Mouse (Mus musculus) forebrain, embryonic 14.5 days (tissue): ENCODE data around the gene Megf6. TPM values are rescaled to one million over a fixed set of nuclear protein-coding genes. Genes with fewer than 3 reads are reported as not detected.
A peak's percentile ranks its signal among the peaks of the same experiment; 100 is the strongest.

ENCODE experiments used
- ATAC-seq: fragments of 200-750 bp; cut with Nextera tagmentation; 2 replicates; pipeline ENCODE4 v1.8.0; 2017; ENCODE audit warnings: mild to moderate bottlenecking, moderate library complexity
- DNase-seq: peaks from one replicate; pipeline ENCODE4 v3.0.0-alpha.2; 2015; ENCODE audit warnings: low spot score
- H3K27ac ChIP-seq: fragments of 300-500 bp; sonication (generic); 2 replicates; pipeline ENCODE4 v1.5.1; 2014; ENCODE audit warnings: low read depth, mild to moderate bottlenecking, control low read depth, low read length, moderate library complexity
- H3K27me3 ChIP-seq: fragments of 300-500 bp; sonication (generic); replicated peaks from 2 replicates; pipeline ENCODE4 v1.6.1; 2014; ENCODE audit warnings: low read length, control low read depth, mixed read lengths; ENCODE audit not compliant: control insufficient read depth, insufficient read depth
- H3K36me3 ChIP-seq: fragments of 300-500 bp; sonication (generic); 2 replicates; pipeline ENCODE4 v1.6.1; 2014; ENCODE audit warnings: low read length, control low read depth; ENCODE audit not compliant: control insufficient read depth, insufficient read depth
- H3K4me1 ChIP-seq: fragments of 300-500 bp; sonication (generic); 2 replicates; pipeline ENCODE4 v1.6.1; 2014; ENCODE audit warnings: antibody characterized with exemption, low read length, control low read depth; ENCODE audit not compliant: control insufficient read depth, insufficient read depth
- H3K4me2 ChIP-seq: fragments of 300-500 bp; sonication (generic); 2 replicates; pipeline ENCODE4 v1.6.1; 2014; ENCODE audit warnings: mild to moderate bottlenecking, control low read depth, low read length
- H3K4me3 ChIP-seq: fragments of 300-500 bp; sonication (generic); 2 replicates; pipeline ENCODE4 v1.5.1; 2014; ENCODE audit warnings: low read depth, low read length, control low read depth
- H3K9ac ChIP-seq: fragments of 300-500 bp; sonication (generic); 2 replicates; pipeline ENCODE4 v1.6.1; 2014; ENCODE audit warnings: mild to moderate bottlenecking, low read length, control low read depth, moderate library complexity
- H3K9me3 ChIP-seq: fragments of 300-500 bp; sonication (generic); replicated peaks from 2 replicates; pipeline ENCODE4 v1.6.1; 2016; ENCODE audit warnings: low read length, control low read depth, mixed read lengths; ENCODE audit not compliant: control insufficient read depth
- WGBS: fragments of 180-500 bp; shearing (Covaris S2); extraction: QIAGEN DNeasy Blood & Tissue Kit; methylation state at CpG from one replicate; pipeline ENCODE4 v1.1.7; 2014; 5-methylcytosine and 5-hydroxymethylcytosine counted together
- polyA plus RNA-seq: library from polyadenylated mRNA; unstranded; fragments of >200 nt; fragmentation: Nextera tagmentation; extraction: Ambion mirVana; gene quantifications from 2 replicates; pipeline ENCODE4 v1.2.1, GENCODE M21; 2014

Megf6 gene
- polyA plus RNA-seq, 1 experiment from 2014 or later, result 4.6 TPM

GRCm38 (mm10) chr4:154154104-154154503 lies 16.4 kb upstream of the Megf6 start:
- no peak overlapping the region for H3K4me3 ChIP-seq
- ATAC-seq (no peak), DNase-seq (no peak)
- 76% methylated on average over 11 of the region's 11 CpGs for WGBS
- H3K4me1 ChIP-seq, result no peaks in the 10 kb centered on the region
- no peaks in the 10 kb centered on the region for H3K27me3 ChIP-seq
- no peak overlapping the region for H3K4me2 ChIP-seq
- H3K9ac ChIP-seq, result no peak overlapping the region
- no peaks in the 10 kb centered on the region for H3K9me3 ChIP-seq
- peaks cover 90% of the 10 kb centered on the region for H3K36me3 ChIP-seq
- no peak overlapping the region for H3K27ac ChIP-seq

- Histone ChIP-seq H3K9me3 (no peaks in the 10 kb centered on the region), H3K36me3 (peaks cover 74% of the 10 kb centered on the region), H3K27ac (no peak overlapping the region), H3K4me2 (no peak overlapping the region), H3K4me1 (0 out of 2 replicates have a peak, but pooled peaks cover 6% of the 10 kb centered on the region), H3K9ac (no peak overlapping the region), H3K27me3 (no peaks in the 10 kb centered on the region), H3K4me3 (no peak overlapping the region)
- DNase-seq (no peak), ATAC-seq (no peak)
- 81% methylated on average over 7 of the region's 7 CpGs for WGBS
Measured at GRCm38 (mm10) chr4:154156050-154156449, 14.5 kb upstream of the Megf6 start.

GRCm38 (mm10) chr4:154157970-154158662 lies 12.4 kb upstream of the Megf6 start:
- 0 out of 2 replicates have a peak, but pooled peaks cover 6% of the 10 kb centered on the region for H3K4me1 ChIP-seq
- H3K4me3 ChIP-seq, result no peak overlapping the region
- no peaks in the 10 kb centered on the region for H3K27me3 ChIP-seq
- H3K36me3 ChIP-seq, result peaks cover 54% of the 10 kb centered on the region
- no peak overlapping the region for H3K27ac ChIP-seq
- no peak overlapping the region for H3K9ac ChIP-seq
- ATAC-seq, result no peak
- H3K4me2 ChIP-seq, result no peak overlapping the region
- no peak for DNase-seq
- 92% methylated on average over 14 of the region's 14 CpGs for WGBS
- H3K9me3 ChIP-seq, result no peaks in the 10 kb centered on the region

GRCm38 (mm10) chr4:154159002-154159401 lies 11.5 kb upstream of the Megf6 start:
- DNase-seq, result peak; percentile 88
- Histone ChIP-seq H3K9me3 (no peaks in the 10 kb centered on the region), H3K27me3 (no peaks in the 10 kb centered on the region), H3K36me3 (peaks cover 48% of the 10 kb centered on the region), H3K4me3 (no peak overlapping the region), H3K4me2 (peak overlapping the region; percentile 75), H3K4me1 (0 out of 2 replicates have a peak, but pooled peaks cover 6% of the 10 kb centered on the region), H3K9ac (no peak overlapping the region), H3K27ac (no peak overlapping the region)
- 14% methylated on average over 6 of the region's 6 CpGs for WGBS
- peak; percentile 6; the same call in 1 of the 2 replicates for ATAC-seq

- WGBS, result 3% methylated on average over 46 of the region's 47 CpGs
- ATAC-seq, result peak; percentile 53
Measured at GRCm38 (mm10) chr4:154159961-154160537, 10.5 kb upstream of the Megf6 start.

GRCm38 (mm10) chr4:154160538-154161390 lies 9.8 kb upstream of the Megf6 start, which contains the start of gene Tprgl:
TSS of gene Tprgl (minus strand) at chr4:154160666.
- DNase-seq (peak; percentile 98), ATAC-seq (peak; percentile 98)
- Histone ChIP-seq H3K27me3 (no peaks in the 10 kb centered on the region), H3K9me3 (no peaks in the 10 kb centered on the region), H3K4me2 (peak within 1 kb of the TSS; percentile 87), H3K36me3 (peaks cover 32% of the 10 kb centered on the region), H3K27ac (peak within 1 kb of the TSS; percentile 70), H3K9ac (peak within 1 kb of the TSS; percentile 82), H3K4me3 (peak within 1 kb of the TSS; percentile 87), H3K4me1 (0 out of 2 replicates have a peak, but pooled peaks cover 6% of the 10 kb centered on the region)
- WGBS, result 1% methylated on average over 75 of the region's 75 CpGs

More at GRCm38 (mm10) chr4:154159961-154160537, 10.5 kb upstream of the Megf6 start:
- Histone ChIP-seq H3K9ac (peak overlapping the region; percentile 82), H3K27ac (peak overlapping the region; percentile 70), H3K4me1 (0 out of 2 replicates have a peak, but pooled peaks cover 6% of the 10 kb centered on the region), H3K9me3 (no peaks in the 10 kb centered on the region), H3K4me3 (peak overlapping the region; percentile 87), H3K4me2 (peak overlapping the region; percentile 75), H3K36me3 (peaks cover 38% of the 10 kb centered on the region), H3K27me3 (no peaks in the 10 kb centered on the region)
- no peak for DNase-seq

- no peak overlapping the region for H3K27ac ChIP-seq
- H3K4me3 ChIP-seq, result no peak overlapping the region
- 0 out of 2 replicates have a peak, but pooled peaks cover 6% of the 10 kb centered on the region for H3K4me1 ChIP-seq
- ATAC-seq (no peak), DNase-seq (peak; percentile 85)
- no peaks in the 10 kb centered on the region for H3K9me3 ChIP-seq
- no peak overlapping the region for H3K9ac ChIP-seq
- WGBS, result 15% methylated on average over 7 of the region's 7 CpGs
- no peak overlapping the region for H3K4me2 ChIP-seq
- peaks cover 7% of the 10 kb centered on the region for H3K36me3 ChIP-seq
- no peaks in the 10 kb centered on the region; the same call in 1 of the 2 replicates for H3K27me3 ChIP-seq
Measured at GRCm38 (mm10) chr4:154163296-154163695, 7.2 kb upstream of the Megf6 start.

- Histone ChIP-seq H3K4me2 (no peak overlapping the region), H3K9me3 (no peaks in the 10 kb centered on the region), H3K27me3 (peaks cover 22% of the 10 kb centered on the region), H3K4me1 (peaks cover 9% of the 10 kb centered on the region), H3K9ac (no peak overlapping the region), H3K36me3 (no peaks in the 10 kb centered on the region), H3K27ac (no peak overlapping the region), H3K4me3 (no peak overlapping the region)
- 21% methylated on average over 5 of the region's 5 CpGs for WGBS
- ATAC-seq, result no peak
- DNase-seq, result peak; percentile 49
Measured at GRCm38 (mm10) chr4:154167053-154167452, 3.5 kb upstream of the Megf6 start.
